Mouse (Mus musculus): ENCODE results near the gene Elovl5.
A peak's percentile ranks its signal among the peaks of the same experiment; 100 is the strongest.
"Not testable (repeated sequence)": the region's sequence is repeated elsewhere in the genome, so short reads cannot be mapped to it uniquely, and the experiment has no call there.

The Elovl5 gene

GRCm38 (mm10) chr9:77954981-77955380 lies 37.8 kb downstream of the Elovl5 start:
- no peak for DNase-seq (ENCODE audit: low spot score in 2 of 2)

GRCm38 (mm10) chr9:77955511-77955910 lies 38.3 kb downstream of the Elovl5 start:
- no peak for DNase-seq (ENCODE audit: low spot score in 2 of 2)

GRCm38 (mm10) chr9:77955964-77956363 lies 38.8 kb downstream of the Elovl5 start:
- DNase-seq (ENCODE audit: low spot score in 2 of 2), result no peak

DNA sequence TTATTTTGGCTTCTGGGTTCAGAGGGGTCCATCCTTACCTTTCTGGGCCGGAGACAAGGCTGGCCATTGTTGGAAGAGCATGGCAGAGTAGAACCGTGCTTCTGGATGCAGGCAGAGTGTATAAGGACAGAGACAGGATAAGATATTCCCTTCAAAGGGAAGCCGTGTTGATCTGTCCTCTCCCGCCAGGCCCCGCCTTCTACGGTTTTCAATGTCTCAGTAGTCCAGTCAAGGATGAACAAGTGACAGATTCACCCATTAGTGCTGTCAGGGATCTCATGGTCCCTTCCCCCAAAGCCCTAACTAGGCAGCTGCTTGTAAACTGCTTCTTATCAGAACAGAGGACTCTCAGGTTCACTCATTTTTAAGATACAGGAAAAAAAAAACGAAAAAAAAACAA lies 41.2 kb downstream of the Elovl5 start:
- no peak for DNase-seq (ENCODE audit: low spot score in 2 of 2)

DNA sequence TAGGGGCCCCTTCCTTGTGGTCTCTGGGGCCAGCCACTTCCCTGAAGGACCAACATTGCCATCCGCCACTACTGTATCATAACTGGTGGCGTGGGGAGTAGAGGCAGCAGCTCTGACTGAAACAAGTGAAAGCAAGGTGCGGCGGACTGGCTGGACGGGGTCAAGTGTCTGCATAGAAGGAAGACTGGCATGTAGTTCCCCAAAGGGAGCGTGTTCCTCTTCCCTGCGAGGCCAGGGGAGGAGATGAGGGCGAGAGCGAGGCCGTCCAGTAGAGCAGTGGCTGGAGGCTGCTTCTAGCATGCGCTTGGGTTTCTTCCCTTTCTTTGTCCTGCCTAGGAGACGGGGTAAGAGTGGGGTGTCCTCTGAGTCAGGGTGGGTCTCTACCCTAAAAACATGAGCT lies 42.6 kb downstream of the Elovl5 start:
- DNase-seq (ENCODE audit: low spot score in 2 of 2), result no peak

DNA sequence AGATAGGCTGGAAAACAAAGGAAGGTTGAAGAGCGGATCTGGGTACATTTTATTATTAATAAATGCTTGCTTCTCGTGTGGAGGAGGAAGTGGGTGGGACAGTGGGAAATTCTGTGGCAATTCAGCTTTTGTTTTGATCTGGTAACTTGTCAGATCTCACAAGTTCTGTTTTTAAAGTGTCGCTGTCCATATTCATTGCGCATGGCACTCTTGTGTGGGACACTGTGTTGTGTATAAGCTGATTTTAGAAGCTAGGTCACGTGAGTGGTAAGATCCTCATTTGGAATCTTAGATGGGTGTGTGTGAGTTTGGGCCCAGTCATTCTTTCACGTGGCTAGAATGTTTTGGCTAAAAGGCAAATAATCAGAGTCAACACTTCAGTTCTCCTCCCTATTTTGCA lies 44.2 kb downstream of the Elovl5 start:
- DNase-seq (ENCODE audit: low spot score in 2 of 2), result no peak

GRCm38 (mm10) chr9:77964084-77964483 lies 46.9 kb downstream of the Elovl5 start:
- DNase-seq (ENCODE audit: low spot score in 2 of 2), result no peak

DNA sequence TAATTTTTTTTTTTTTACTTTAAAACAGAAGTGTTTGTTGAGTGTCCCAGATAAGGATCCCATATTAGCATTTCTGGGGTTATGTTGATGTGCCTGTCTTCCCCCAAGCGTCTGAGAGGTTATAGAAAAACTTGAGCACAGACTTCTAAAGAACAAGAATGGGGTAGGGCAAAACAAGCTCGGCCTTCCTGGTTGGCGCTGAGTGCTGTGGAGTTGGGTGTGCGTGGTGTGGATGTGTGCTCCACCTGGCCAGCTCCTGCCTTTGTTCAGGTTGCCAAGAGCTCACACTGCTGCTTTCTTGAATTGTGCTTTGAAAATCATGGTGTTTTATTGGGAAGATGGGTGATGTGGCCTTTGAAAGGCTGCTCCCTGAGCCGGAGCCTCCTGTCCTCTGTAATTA lies 48.1 kb downstream of the Elovl5 start:
- peak in 1 of 2 experiments; percentile 18 for DNase-seq (ENCODE audit: low spot score in 2 of 2)

GRCm38 (mm10) chr9:77965768-77966552 lies 48.8 kb downstream of the Elovl5 start:
- no peak for DNase-seq (ENCODE audit: low spot score in 2 of 2)

- DNase-seq (ENCODE audit: low spot score in 2 of 2), result no peak
Observed at GRCm38 (mm10) chr9:77966861-77967260, 49.7 kb downstream of the Elovl5 start.

- no peak for DNase-seq (ENCODE audit: low spot score in 2 of 2)
Observed at GRCm38 (mm10) chr9:77967584-77968163, 50.5 kb downstream of the Elovl5 start.

DNA sequence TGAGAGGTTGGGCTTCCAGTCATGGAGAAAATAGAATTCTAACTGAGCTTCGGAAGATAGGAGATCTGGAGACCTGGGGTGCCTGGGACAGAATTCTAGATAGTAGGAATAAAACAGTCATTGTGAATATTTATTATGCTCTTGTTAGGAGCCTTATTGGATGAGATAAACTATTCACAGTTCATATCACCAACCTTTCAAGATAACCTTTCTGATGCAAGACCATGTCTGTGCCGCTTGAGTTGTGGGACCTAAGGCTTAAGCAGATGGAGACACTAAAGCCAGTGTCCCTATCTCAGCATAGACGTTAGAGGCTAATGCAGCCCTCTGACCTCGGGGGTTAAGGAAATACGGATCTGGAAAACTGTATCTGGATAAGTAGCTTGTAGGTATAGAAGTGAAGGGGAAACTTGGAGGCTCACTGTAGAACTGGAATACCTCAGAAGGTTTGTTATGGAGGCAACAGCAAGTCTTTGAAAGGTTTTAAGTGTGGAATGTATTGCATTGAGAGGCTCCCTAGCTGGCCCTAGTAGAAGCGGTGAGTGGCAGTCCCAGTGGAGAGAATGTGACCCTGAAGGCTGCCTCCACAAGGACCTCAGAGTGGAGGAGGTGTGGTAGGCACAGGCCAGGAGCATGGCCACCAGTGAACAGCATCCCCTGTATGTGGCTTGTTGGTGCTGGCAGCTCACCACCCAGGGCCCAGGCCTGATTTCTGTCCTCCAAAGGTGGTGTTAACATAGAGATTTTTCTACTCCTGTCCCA lies 52.2 kb downstream of the Elovl5 start:
- no peak for DNase-seq (ENCODE audit: low spot score in 2 of 2)

DNA sequence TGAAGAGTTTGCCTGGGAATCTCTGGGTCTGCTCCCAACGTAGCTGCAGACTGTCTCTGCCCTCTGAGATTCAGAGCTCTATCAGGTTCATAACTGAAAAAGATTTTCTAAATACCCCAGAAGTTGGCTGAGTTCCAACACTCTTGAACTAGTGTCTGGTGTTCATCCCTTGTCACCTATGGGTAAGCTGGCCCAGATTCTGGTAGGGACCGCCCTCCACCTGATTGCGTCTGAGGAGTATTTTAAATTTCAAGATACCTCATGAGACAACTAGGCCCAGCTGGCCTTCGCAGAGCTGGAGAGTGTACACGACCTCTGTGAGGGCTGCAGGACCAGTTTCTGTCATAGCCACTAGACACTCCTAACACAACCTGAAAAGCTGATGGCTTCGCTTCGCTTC lies 61.8 kb downstream of the Elovl5 start:
- no peak for DNase-seq (ENCODE audit: low spot score in 2 of 2)

DNA sequence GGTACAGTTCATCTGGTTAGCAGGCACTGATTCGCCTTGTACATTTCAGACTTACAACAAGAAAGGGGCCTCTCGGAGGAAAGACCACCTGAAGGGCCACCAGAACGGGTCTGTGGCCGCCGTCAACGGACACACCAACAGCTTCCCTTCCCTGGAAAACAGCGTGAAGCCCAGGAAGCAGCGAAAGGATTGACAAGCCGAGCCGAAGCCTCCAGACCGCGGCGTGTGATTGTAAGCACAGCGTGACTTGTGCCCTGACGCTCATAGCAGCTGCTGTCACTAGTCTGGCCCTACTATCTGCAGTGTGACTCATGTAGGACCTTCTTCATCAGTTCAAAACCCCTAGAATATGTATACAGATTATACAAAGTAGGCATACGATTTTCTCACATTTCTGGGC lies 65.5 kb downstream of the Elovl5 start:
- DNase-seq (ENCODE audit: low spot score in 2 of 2), result no peak

DNA sequence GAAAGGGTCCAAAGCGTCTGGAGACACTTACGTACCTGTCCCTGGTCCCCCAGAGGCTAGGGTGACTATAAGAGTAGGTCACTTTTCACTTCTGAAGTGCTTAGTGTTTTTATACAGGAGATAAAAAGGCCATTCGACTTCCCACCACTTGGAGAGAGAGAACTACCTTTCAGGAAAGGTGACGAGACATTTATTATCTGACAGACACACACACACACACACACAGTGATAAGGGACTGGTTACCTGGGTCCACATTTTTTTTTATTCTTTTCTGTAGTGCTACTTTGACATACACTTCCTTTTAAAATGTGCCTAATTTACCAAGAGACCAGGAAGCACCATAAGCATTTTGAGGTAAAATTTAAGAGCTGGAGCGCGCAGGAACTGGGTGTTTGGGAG lies 66.4 kb downstream of the Elovl5 start:
- DNase-seq (ENCODE audit: low spot score in 2 of 2), result no peak

GRCm38 (mm10) chr9:77986153-77986795 lies 69.1 kb downstream of the Elovl5 start:
- DNase-seq (ENCODE audit: low spot score in 2 of 2), result peak; percentile 21 to 23

GRCm38 (mm10) chr9:77989626-77990025 lies 72.5 kb downstream of the Elovl5 start:
- DNase-seq (ENCODE audit: low spot score in 2 of 2), result no peak

- DNase-seq (ENCODE audit: low spot score in 2 of 2), result no peak
Observed at GRCm38 (mm10) chr9:77990278-77990677, 73.1 kb downstream of the Elovl5 start.

DNA sequence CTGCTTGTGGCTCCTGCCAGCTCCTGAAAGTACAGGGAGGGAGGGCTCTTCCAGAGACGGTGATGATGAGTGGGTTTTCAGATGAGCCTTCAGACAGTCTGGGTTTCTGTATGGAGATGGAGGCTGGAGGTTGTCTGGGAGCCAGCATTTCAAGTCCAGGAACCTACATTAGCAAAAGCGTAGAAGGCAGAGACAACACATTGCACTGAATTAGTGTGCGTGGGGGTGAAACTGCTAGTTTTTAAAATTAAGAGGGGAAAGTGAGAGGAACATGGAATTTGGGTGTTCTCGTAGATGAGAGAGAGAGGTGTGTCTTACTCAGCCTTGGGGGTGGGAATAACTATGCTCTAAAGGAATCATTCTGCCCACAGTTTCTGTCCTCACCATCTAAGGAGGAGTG lies 74.5 kb downstream of the Elovl5 start:
- no peak for DNase-seq (ENCODE audit: low spot score in 2 of 2)

GRCm38 (mm10) chr9:77992276-77992675 lies 75.1 kb downstream of the Elovl5 start:
- no peak for DNase-seq (ENCODE audit: low spot score in 2 of 2)

DNA sequence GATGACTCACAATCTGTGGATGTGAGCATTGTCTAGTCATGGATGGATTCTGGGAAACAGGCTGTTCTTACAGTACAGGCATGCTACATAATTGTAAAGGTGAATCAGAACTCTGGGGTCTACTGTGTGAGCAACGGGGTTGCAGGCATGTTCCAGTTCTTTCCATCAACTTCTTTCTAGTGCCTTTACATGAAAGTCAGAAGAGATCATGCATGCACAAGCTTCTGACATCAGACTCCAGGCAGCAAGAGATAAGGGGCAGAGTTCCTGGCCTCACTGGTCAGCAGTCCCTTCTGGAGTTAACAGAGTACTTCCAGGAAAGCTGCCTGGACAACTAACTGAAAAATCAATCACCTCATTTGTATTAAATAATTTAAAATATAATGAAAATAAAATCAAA lies 75.9 kb downstream of the Elovl5 start:
- DNase-seq (ENCODE audit: low spot score in 2 of 2), result no peak

- DNase-seq (ENCODE audit: low spot score in 2 of 2), result not testable (repeated sequence)
Observed at GRCm38 (mm10) chr9:77993538-77994255, 76.5 kb downstream of the Elovl5 start.

Data from urinary bladder, adult 18-20 months (tissue).